Mouse (Mus musculus) heart, adult 11 months (tissue): ENCODE data around the gene Exo1.

Experiments used
- DNase-seq: peaks from one replicate; pipeline ENCODE4 v3.0.0; 2022

Gene Exo1

DNA sequence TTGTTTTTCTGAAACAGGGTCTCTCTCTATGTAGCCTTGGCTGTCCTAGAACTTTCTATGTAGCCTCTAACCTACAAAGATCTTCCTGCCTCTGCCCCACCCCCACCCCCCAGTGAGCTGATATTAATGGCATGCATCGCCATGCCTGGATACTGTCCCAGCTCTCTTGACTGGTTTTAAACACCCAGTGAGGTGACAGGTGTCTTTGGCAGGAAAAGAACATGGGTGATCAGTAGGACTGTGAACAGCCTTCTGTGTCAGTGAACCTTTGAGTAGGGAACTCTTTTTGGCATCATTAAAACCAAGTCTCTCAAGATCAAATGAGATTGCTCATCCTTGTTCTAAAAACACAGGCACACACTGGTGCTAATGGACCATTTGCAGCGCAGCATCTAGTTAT is 81.4 kb downstream of the Exo1 start:
- DNase-seq = no peak
